Mouse (Mus musculus): ENCODE data around the gene Sass6. TPM values are rescaled to one million over a fixed set of nuclear protein-coding genes. Genes with fewer than 3 reads are reported as not detected.
A peak's percentile ranks its signal among the peaks of the same experiment; 100 is the strongest.
"Not testable (repeated sequence)": the region's sequence is repeated elsewhere in the genome, so short reads cannot be mapped to it uniquely, and the experiment has no call there.

Sass6 gene
- polyA plus RNA-seq, 1 experiment from 2014 or later = 23.5 TPM

- no peak overlapping the region for H3K4me3 ChIP-seq (replicated peaks)
- no peaks in the 10 kb centered on the region for H3K4me1 ChIP-seq (replicated peaks)
- no peak overlapping the region for H3K27ac ChIP-seq
- WGBS = 71% methylated on average over 5 of the region's 5 CpGs
- H3K4me2 ChIP-seq (replicated peaks) = no peak overlapping the region
- no peak overlapping the region for H3K9ac ChIP-seq (replicated peaks)
- H3K27me3 ChIP-seq = no peaks in the 10 kb centered on the region
- no peaks in the 10 kb centered on the region for H3K9me3 ChIP-seq
- H3K36me3 ChIP-seq = peaks cover 80% of the 10 kb centered on the region
- ATAC-seq = no peak
Measured at GRCm38 (mm10) chr3:116635799-116636198, 41.0 kb downstream of the Sass6 start.

DNA sequence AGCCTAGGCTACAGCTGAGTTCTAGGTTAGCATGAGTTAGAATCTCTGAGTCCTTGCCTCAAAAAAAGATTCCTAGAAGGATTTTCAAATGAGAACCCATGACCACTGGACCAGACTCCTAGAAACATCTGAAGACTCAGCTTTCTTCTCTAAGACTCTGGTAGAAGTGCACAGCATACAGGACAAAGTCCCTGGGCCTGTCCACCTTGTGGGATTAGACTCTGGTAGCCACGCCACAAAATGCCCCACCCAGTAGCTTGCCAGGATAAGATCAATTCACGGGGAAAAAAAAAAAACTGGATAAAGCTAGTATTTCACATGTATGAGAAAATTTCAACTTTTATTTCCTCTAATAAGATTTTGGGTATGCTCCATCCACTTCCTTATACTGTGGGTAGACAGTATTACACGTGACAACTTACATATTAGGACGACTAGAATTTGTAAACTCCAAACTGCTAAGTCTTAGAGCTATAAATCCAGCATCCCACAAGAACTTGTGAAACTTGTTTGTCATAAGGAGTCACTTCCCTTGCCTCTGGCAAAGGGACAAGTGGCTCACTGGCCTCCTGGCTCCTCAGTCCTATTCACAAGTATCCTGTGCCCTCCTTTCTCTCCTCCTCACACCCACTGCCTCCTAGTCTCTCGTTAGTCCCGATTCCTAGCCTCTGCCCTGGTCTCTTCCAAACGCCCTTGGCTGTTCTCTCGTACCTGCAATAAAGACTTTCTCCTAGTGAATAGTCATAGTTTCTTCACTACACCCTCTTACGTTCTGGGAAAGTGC is 43.1 kb downstream of the Sass6 start:
- no peak overlapping the region for H3K4me2 ChIP-seq (replicated peaks)
- no peak for ATAC-seq
- H3K4me1 ChIP-seq (replicated peaks) = no peaks in the 10 kb centered on the region
- H3K4me3 ChIP-seq (replicated peaks) = no peak overlapping the region
- no peak overlapping the region for H3K27ac ChIP-seq
- peaks cover 86% of the 10 kb centered on the region for H3K36me3 ChIP-seq
- no peaks in the 10 kb centered on the region for H3K9me3 ChIP-seq
- H3K9ac ChIP-seq (replicated peaks) = no peak overlapping the region
- no peaks in the 10 kb centered on the region for H3K27me3 ChIP-seq
- WGBS = 92% methylated on average over 9 of the region's 9 CpGs

- Histone ChIP-seq H3K9me3 (no peaks in the 10 kb centered on the region), H3K4me1 (replicated peaks) (no peaks in the 10 kb centered on the region), H3K9ac (replicated peaks) (no peak overlapping the region), H3K4me2 (replicated peaks) (no peak overlapping the region), H3K27me3 (no peaks in the 10 kb centered on the region), H3K4me3 (replicated peaks) (no peak overlapping the region), H3K27ac (no peak overlapping the region), H3K36me3 (peaks cover 86% of the 10 kb centered on the region)
- ATAC-seq = no peak
- 94% methylated on average over 7 of the region's 7 CpGs for WGBS
Measured at GRCm38 (mm10) chr3:116638572-116638971, 43.8 kb downstream of the Sass6 start.

- Histone ChIP-seq H3K4me1 (replicated peaks) (no peaks in the 10 kb centered on the region), H3K9ac (replicated peaks) (no peak overlapping the region), H3K36me3 (peaks cover 81% of the 10 kb centered on the region), H3K4me2 (replicated peaks) (no peak overlapping the region), H3K9me3 (no peaks in the 10 kb centered on the region), H3K27ac (no peak overlapping the region), H3K4me3 (replicated peaks) (no peak overlapping the region), H3K27me3 (no peaks in the 10 kb centered on the region)
- no peak for ATAC-seq
- WGBS = 82% methylated on average over 1 of the region's 1 CpGs
Measured at GRCm38 (mm10) chr3:116640024-116640423, 45.2 kb downstream of the Sass6 start.

- no peaks in the 10 kb centered on the region for H3K27me3 ChIP-seq
- no peak overlapping the region for H3K9ac ChIP-seq (replicated peaks)
- H3K4me3 ChIP-seq (replicated peaks) = no peak overlapping the region
- H3K4me2 ChIP-seq (replicated peaks) = no peak overlapping the region
- no peak for ATAC-seq
- H3K4me1 ChIP-seq (replicated peaks) = no peaks in the 10 kb centered on the region
- WGBS = 95% methylated on average over 6 of the region's 6 CpGs
- peaks cover 79% of the 10 kb centered on the region for H3K36me3 ChIP-seq
- no peak overlapping the region for H3K27ac ChIP-seq
- no peaks in the 10 kb centered on the region for H3K9me3 ChIP-seq
Measured at GRCm38 (mm10) chr3:116641811-116642371, 47.1 kb downstream of the Sass6 start.

- Histone ChIP-seq H3K4me2 (replicated peaks) (no peak overlapping the region), H3K27ac (no peak overlapping the region), H3K9ac (replicated peaks) (no peak overlapping the region), H3K4me3 (replicated peaks) (no peak overlapping the region), H3K27me3 (no peaks in the 10 kb centered on the region), H3K4me1 (replicated peaks) (no peaks in the 10 kb centered on the region), H3K36me3 (peaks cover 75% of the 10 kb centered on the region), H3K9me3 (no peaks in the 10 kb centered on the region)
- no peak for ATAC-seq
- WGBS = 94% methylated on average over 2 of the region's 2 CpGs
Measured at GRCm38 (mm10) chr3:116642373-116642772, 47.6 kb downstream of the Sass6 start.

- H3K9me3 ChIP-seq = no peaks in the 10 kb centered on the region
- H3K36me3 ChIP-seq = peaks cover 55% of the 10 kb centered on the region
- ATAC-seq = no peak
- H3K9ac ChIP-seq (replicated peaks) = no peak overlapping the region
- H3K4me2 ChIP-seq (replicated peaks) = no peak overlapping the region
- WGBS = 88% methylated on average over 1 of the region's 1 CpGs
- H3K4me3 ChIP-seq (replicated peaks) = no peak overlapping the region
- no peaks in the 10 kb centered on the region for H3K4me1 ChIP-seq (replicated peaks)
- no peak overlapping the region for H3K27ac ChIP-seq
- no peaks in the 10 kb centered on the region for H3K27me3 ChIP-seq
Measured at GRCm38 (mm10) chr3:116646387-116646786, 51.6 kb downstream of the Sass6 start.

GRCm38 (mm10) chr3:116648805-116649204 is 54.0 kb downstream of the Sass6 start:
- Histone ChIP-seq H3K36me3 (peaks cover 39% of the 10 kb centered on the region), H3K4me2 (replicated peaks) (no peak overlapping the region), H3K27ac (no peak overlapping the region), H3K27me3 (no peaks in the 10 kb centered on the region), H3K9me3 (no peaks in the 10 kb centered on the region), H3K4me3 (replicated peaks) (no peak overlapping the region), H3K4me1 (replicated peaks) (peaks cover 15% of the 10 kb centered on the region), H3K9ac (replicated peaks) (no peak overlapping the region)
- ATAC-seq = no peak
- WGBS = 95% methylated on average over 7 of the region's 7 CpGs

DNA sequence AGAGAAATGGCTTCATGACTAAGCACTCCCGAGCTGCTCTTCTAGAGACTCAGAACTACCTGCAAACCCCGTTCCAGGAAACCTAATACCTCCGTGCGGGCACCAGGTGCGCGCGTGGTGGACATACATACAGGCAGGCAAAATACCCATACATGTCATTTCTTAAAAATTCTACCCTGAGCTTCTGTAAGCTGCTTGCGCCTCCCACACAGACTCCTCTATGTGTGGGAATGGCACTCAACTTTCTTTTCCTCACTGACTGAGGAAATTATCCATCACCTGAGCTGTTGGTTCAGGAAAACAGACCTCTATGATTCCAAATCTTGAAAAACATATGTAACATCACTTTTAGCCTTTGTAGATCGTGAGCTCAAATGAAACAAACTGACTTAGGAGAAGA is 55.9 kb downstream of the Sass6 start:
- Histone ChIP-seq H3K9ac (replicated peaks) (no peak overlapping the region), H3K4me1 (replicated peaks) (peaks cover 17% of the 10 kb centered on the region), H3K27ac (no peak overlapping the region), H3K4me3 (replicated peaks) (no peak overlapping the region), H3K27me3 (no peaks in the 10 kb centered on the region), H3K4me2 (replicated peaks) (no peak overlapping the region), H3K36me3 (peaks cover 26% of the 10 kb centered on the region), H3K9me3 (no peaks in the 10 kb centered on the region)
- ATAC-seq = no peak
- WGBS = 98% methylated on average over 9 of the region's 9 CpGs

DNA sequence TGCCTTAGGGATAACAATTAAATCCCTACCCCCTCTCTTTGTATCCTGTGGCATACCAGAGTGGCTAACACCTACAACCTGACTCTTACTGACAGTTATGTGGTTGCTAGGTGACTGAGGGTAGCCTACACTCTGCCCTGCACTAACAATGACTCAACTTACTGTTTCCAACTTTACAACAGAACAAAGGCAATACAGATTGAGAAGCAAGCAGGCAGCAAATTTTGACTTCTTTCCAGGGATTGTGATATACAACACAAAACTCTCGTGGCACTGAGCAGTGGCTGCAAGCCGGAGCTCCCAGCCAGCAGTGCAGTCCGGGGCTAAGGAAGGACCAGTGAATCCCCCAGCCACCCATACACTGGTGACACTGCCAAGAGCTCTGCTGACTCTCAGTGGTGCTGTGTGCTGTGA is 57.3 kb downstream of the Sass6 start:
- Histone ChIP-seq H3K9me3 (no peaks in the 10 kb centered on the region), H3K4me3 (replicated peaks) (no peak overlapping the region), H3K27me3 (no peaks in the 10 kb centered on the region), H3K4me2 (replicated peaks) (no peak overlapping the region), H3K36me3 (peaks cover 16% of the 10 kb centered on the region), H3K9ac (replicated peaks) (no peak overlapping the region), H3K4me1 (replicated peaks) (peaks cover 27% of the 10 kb centered on the region), H3K27ac (no peak overlapping the region)
- ATAC-seq = peak; percentile 65
- 65% methylated on average over 3 of the region's 3 CpGs for WGBS

DNA sequence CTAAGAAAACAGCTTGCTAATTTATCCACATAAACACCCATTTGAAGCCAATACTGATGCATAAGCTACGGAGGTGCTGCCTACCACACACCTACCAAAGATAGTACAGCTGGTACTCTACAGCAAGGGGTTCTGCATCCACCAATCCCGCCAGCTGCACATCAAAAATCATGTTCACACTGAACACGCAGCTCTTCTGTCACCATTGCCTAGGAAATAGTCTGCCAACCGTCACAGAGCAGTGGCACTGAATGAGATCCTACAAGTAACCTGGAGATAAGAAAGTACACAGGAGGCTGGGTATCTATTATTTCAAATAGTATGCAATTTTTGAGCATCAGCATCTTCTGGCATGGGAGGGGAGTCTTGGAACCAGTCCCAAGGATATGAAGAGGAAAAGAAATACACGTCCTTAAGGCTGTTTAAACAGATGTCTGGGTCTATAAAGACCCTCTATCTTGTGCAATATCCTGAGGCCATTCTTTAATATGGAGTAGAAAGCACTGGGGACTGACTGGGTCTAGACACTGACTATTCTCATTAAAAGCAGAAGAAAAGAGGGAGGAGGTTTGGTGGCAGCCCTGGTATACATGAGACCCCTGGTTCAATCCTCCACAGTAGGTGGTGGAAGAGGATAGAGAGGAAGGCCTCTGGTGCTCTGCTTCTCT is 58.6 kb downstream of the Sass6 start:
- H3K9me3 ChIP-seq = no peaks in the 10 kb centered on the region
- H3K9ac ChIP-seq (replicated peaks) = no peak overlapping the region
- peak; percentile 51; the same call in 1 of the 2 replicates for ATAC-seq
- H3K27ac ChIP-seq = no peak overlapping the region
- WGBS = 70% methylated on average over 5 of the region's 5 CpGs
- H3K4me1 ChIP-seq (replicated peaks) = peaks cover 37% of the 10 kb centered on the region
- no peak overlapping the region for H3K4me2 ChIP-seq (replicated peaks)
- no peaks in the 10 kb centered on the region for H3K27me3 ChIP-seq
- peaks cover 14% of the 10 kb centered on the region for H3K36me3 ChIP-seq
- H3K4me3 ChIP-seq (replicated peaks) = no peak overlapping the region

GRCm38 (mm10) chr3:116654051-116654450 is 59.3 kb downstream of the Sass6 start:
- H3K36me3 ChIP-seq; H3K4me3 ChIP-seq (replicated peaks); ATAC-seq; H3K9ac ChIP-seq (replicated peaks); H3K4me2 ChIP-seq (replicated peaks); H3K27me3 ChIP-seq; H3K27ac ChIP-seq; H3K9me3 ChIP-seq: not testable (repeated sequence)
- H3K4me1 ChIP-seq (replicated peaks) = peaks cover 41% of the 10 kb centered on the region
- WGBS = 94% methylated on average over 11 of the region's 11 CpGs
